Mouse (Mus musculus) liver, embryonic 18 days (tissue): ENCODE data around the gene Vcpkmt. TPM values are rescaled to one million over a fixed set of nuclear protein-coding genes. Genes with fewer than 3 reads are reported as not detected.

Experiments used
- polyA plus RNA-seq: library from polyadenylated mRNA; depleted of rRNA; stranded (reverse); fragments of >200 nt; gene quantifications from 2 replicates; pipeline ENCODE4 v1.2.3, GENCODE M21; 2012; rRNA removed

Gene Vcpkmt
- 5.5 and 6.4 TPM in 2 replicates for polyA plus RNA-seq

GRCm38 (mm10) chr12:69582613-69583269, at the start of gene Vcpkmt:
Gene Vcpkmt, minus strand, starts transcription at chr12:69583028.

Other genes with a start within 250 kb of the Vcpkmt start
- 8.7 and 10.1 TPM in 2 replicates for gene Nemf, start 225.9 kb downstream of the Vcpkmt start, polyA plus RNA-seq
- gene Arf6, start 210.9 kb downstream of the Vcpkmt start, polyA plus RNA-seq, result 50.9 and 53.3 TPM in 2 replicates
- gene Gm9887, start 210.6 kb downstream of the Vcpkmt start, polyA plus RNA-seq, result 0.25 and 0.35 TPM in 2 replicates
- gene Sos2, start 98.8 kb upstream of the Vcpkmt start, polyA plus RNA-seq, result 7.9 and 11.4 TPM in 2 replicates
- gene L2hgdh, start 141.8 kb upstream of the Vcpkmt start, polyA plus RNA-seq, result 9.9 and 11.0 TPM in 2 replicates
- gene Atp5s, start 141.9 kb upstream of the Vcpkmt start, polyA plus RNA-seq, result 11.6 and 12.2 TPM in 2 replicates
- gene Cdkl1, start 208.2 kb upstream of the Vcpkmt start, polyA plus RNA-seq, result 0.44 and 0.54 TPM in 2 replicates